Mouse (Mus musculus): Measurements from ENCODE around the gene Arl5a. TPM values are rescaled to one million over a fixed set of nuclear protein-coding genes. Genes with fewer than 3 reads are reported as not detected.

Gene Arl5a
- polyA plus RNA-seq, 1 experiment = 7.0 TPM

- no peak overlapping the region for H3K27ac ChIP-seq (ENCODE audit: insufficient read depth, low read length)
- no peaks in the 10 kb centered on the region for H3K27me3 ChIP-seq (ENCODE audit: control insufficient read depth, insufficient read depth, low read length)
- DNase-seq (ENCODE audit: low read depth in 1 of 2, low spot score in 2 of 2) = no peak
- 67% methylated on average over 1 of the region's 1 CpGs for WGBS
- no peak for TF ChIP-seq CTCF (IDR thresholded peaks at IDR 0.05; ENCODE audit: extremely low read depth, insufficient read depth, insufficient read length, insufficient replicate concordance)
- H3K4me3 ChIP-seq (ENCODE audit: extremely low read depth, insufficient read depth, insufficient read length) = no peak overlapping the region
- H3K36me3 ChIP-seq (ENCODE audit: control insufficient read depth, insufficient read depth, low read length) = peaks cover 40% of the 10 kb centered on the region
- H3K4me1 ChIP-seq (ENCODE audit: control insufficient read depth, insufficient read depth, insufficient read length) = no peaks in the 10 kb centered on the region
Measured at GRCm38 (mm10) chr2:52406480-52406879, 18.2 kb downstream of the Arl5a start.

- Histone ChIP-seq H3K36me3 (ENCODE audit: control insufficient read depth, insufficient read depth, low read length) (peaks cover 30% of the 10 kb centered on the region), H3K4me1 (ENCODE audit: control insufficient read depth, insufficient read depth, insufficient read length) (no peaks in the 10 kb centered on the region), H3K4me3 (ENCODE audit: extremely low read depth, insufficient read depth, insufficient read length) (no peak overlapping the region), H3K27ac (ENCODE audit: insufficient read depth, low read length) (no peak overlapping the region), H3K27me3 (ENCODE audit: control insufficient read depth, insufficient read depth, low read length) (no peaks in the 10 kb centered on the region)
- TF ChIP-seq CTCF (IDR thresholded peaks at IDR 0.05; ENCODE audit: extremely low read depth, insufficient read depth, insufficient read length, insufficient replicate concordance) (no peak), POLR2A (IDR thresholded peaks at IDR 0.05; ENCODE audit: low read depth, low read length) (no peak)
- WGBS = 88% methylated on average over 5 of the region's 5 CpGs
- no peak for DNase-seq (ENCODE audit: low read depth in 1 of 2, low spot score in 2 of 2)
Measured at GRCm38 (mm10) chr2:52405238-52405637, 19.5 kb downstream of the Arl5a start.

GRCm38 (mm10) chr2:52394529-52394928 lies 30.2 kb downstream of the Arl5a start:
- TF ChIP-seq POLR2A (IDR thresholded peaks at IDR 0.05; ENCODE audit: low read depth, low read length) = no peak
- no peak for TF ChIP-seq CTCF (IDR thresholded peaks at IDR 0.05; ENCODE audit: extremely low read depth, insufficient read depth, insufficient read length, insufficient replicate concordance)
- DNase-seq (ENCODE audit: low read depth in 1 of 2, low spot score in 2 of 2) = no peak
- H3K36me3 ChIP-seq (ENCODE audit: control insufficient read depth, insufficient read depth, low read length) = no peaks in the 10 kb centered on the region
- WGBS = 88% methylated on average over 5 of the region's 5 CpGs
- H3K27me3 ChIP-seq (ENCODE audit: control insufficient read depth, insufficient read depth, low read length) = no peaks in the 10 kb centered on the region
- H3K4me3 ChIP-seq (ENCODE audit: extremely low read depth, insufficient read depth, insufficient read length) = no peak overlapping the region
- no peaks in the 10 kb centered on the region for H3K4me1 ChIP-seq (ENCODE audit: control insufficient read depth, insufficient read depth, insufficient read length)
- no peak overlapping the region for H3K27ac ChIP-seq (ENCODE audit: insufficient read depth, low read length)

GRCm38 (mm10) chr2:52390415-52390975 lies 34.2 kb downstream of the Arl5a start:
- H3K27ac ChIP-seq (ENCODE audit: insufficient read depth, low read length) = no peak overlapping the region
- no peak for DNase-seq (ENCODE audit: low read depth in 1 of 2, low spot score in 2 of 2)

GRCm38 (mm10) chr2:52389975-52390374 lies 34.7 kb downstream of the Arl5a start:
- H3K4me3 ChIP-seq (ENCODE audit: extremely low read depth, insufficient read depth, insufficient read length) = no peak overlapping the region
- H3K27me3 ChIP-seq (ENCODE audit: control insufficient read depth, insufficient read depth, low read length) = no peaks in the 10 kb centered on the region
- H3K36me3 ChIP-seq (ENCODE audit: control insufficient read depth, insufficient read depth, low read length) = no peaks in the 10 kb centered on the region
- no peak for DNase-seq (ENCODE audit: low read depth in 1 of 2, low spot score in 2 of 2)
- TF ChIP-seq POLR2A (IDR thresholded peaks at IDR 0.05; ENCODE audit: low read depth, low read length) = no peak
- TF ChIP-seq CTCF (IDR thresholded peaks at IDR 0.05; ENCODE audit: extremely low read depth, insufficient read depth, insufficient read length, insufficient replicate concordance) = no peak
- no peak overlapping the region for H3K27ac ChIP-seq (ENCODE audit: insufficient read depth, low read length)
- 79% methylated on average over 3 of the region's 3 CpGs for WGBS
- no peaks in the 10 kb centered on the region for H3K4me1 ChIP-seq (ENCODE audit: control insufficient read depth, insufficient read depth, insufficient read length)

More at GRCm38 (mm10) chr2:52390415-52390975, 34.2 kb downstream of the Arl5a start:
- H3K4me1 ChIP-seq (ENCODE audit: control insufficient read depth, insufficient read depth, insufficient read length) = no peaks in the 10 kb centered on the region
- TF ChIP-seq POLR2A (IDR thresholded peaks at IDR 0.05; ENCODE audit: low read depth, low read length) (no peak), CTCF (IDR thresholded peaks at IDR 0.05; ENCODE audit: extremely low read depth, insufficient read depth, insufficient read length, insufficient replicate concordance) (no peak)
- 81% methylated on average over 2 of the region's 2 CpGs for WGBS
- no peak overlapping the region for H3K4me3 ChIP-seq (ENCODE audit: extremely low read depth, insufficient read depth, insufficient read length)
- no peaks in the 10 kb centered on the region for H3K27me3 ChIP-seq (ENCODE audit: control insufficient read depth, insufficient read depth, low read length)
- no peaks in the 10 kb centered on the region for H3K36me3 ChIP-seq (ENCODE audit: control insufficient read depth, insufficient read depth, low read length)

- Histone ChIP-seq H3K27ac (ENCODE audit: insufficient read depth, low read length) (no peak overlapping the region), H3K4me1 (ENCODE audit: control insufficient read depth, insufficient read depth, insufficient read length) (no peaks in the 10 kb centered on the region), H3K27me3 (ENCODE audit: control insufficient read depth, insufficient read depth, low read length) (no peaks in the 10 kb centered on the region), H3K4me3 (ENCODE audit: extremely low read depth, insufficient read depth, insufficient read length) (no peak overlapping the region), H3K36me3 (ENCODE audit: control insufficient read depth, insufficient read depth, low read length) (no peaks in the 10 kb centered on the region)
- no peak for TF ChIP-seq CTCF (IDR thresholded peaks at IDR 0.05; ENCODE audit: extremely low read depth, insufficient read depth, insufficient read length, insufficient replicate concordance)
- TF ChIP-seq POLR2A (IDR thresholded peaks at IDR 0.05; ENCODE audit: low read depth, low read length) = no peak
- 85% methylated on average over 6 of the region's 6 CpGs for WGBS
- DNase-seq (ENCODE audit: low read depth in 1 of 2, low spot score in 2 of 2) = no peak
Measured at GRCm38 (mm10) chr2:52386451-52386850, 38.2 kb downstream of the Arl5a start.

- Histone ChIP-seq H3K36me3 (ENCODE audit: control insufficient read depth, insufficient read depth, low read length) (no peaks in the 10 kb centered on the region), H3K4me3 (ENCODE audit: extremely low read depth, insufficient read depth, insufficient read length) (no peak overlapping the region), H3K4me1 (ENCODE audit: control insufficient read depth, insufficient read depth, insufficient read length) (no peaks in the 10 kb centered on the region), H3K27ac (ENCODE audit: insufficient read depth, low read length) (no peak overlapping the region), H3K27me3 (ENCODE audit: control insufficient read depth, insufficient read depth, low read length) (no peaks in the 10 kb centered on the region)
- no peak for DNase-seq (ENCODE audit: low read depth in 1 of 2, low spot score in 2 of 2)
- TF ChIP-seq POLR2A (IDR thresholded peaks at IDR 0.05; ENCODE audit: low read depth, low read length) (no peak), CTCF (IDR thresholded peaks at IDR 0.05; ENCODE audit: extremely low read depth, insufficient read depth, insufficient read length, insufficient replicate concordance) (no peak)
- WGBS = 58% methylated on average over 7 of the region's 7 CpGs
Measured at GRCm38 (mm10) chr2:52386037-52386436, 38.7 kb downstream of the Arl5a start.

All from spleen, adult 2 months (tissue).